Mouse (Mus musculus) embryonic facial prominence, embryonic 14.5 days (tissue): ENCODE measurements around the gene Rbm6. TPM values are rescaled to one million over a fixed set of nuclear protein-coding genes. Genes with fewer than 3 reads are reported as not detected.

Source experiments
- polyA plus RNA-seq: library from polyadenylated mRNA; unstranded; fragments of >200 nt; fragmentation: Nextera tagmentation; extraction: Ambion mirVana; gene quantifications from 2 replicates; pipeline ENCODE4 v1.2.1, GENCODE M21; 2014

Rbm6 gene
- polyA plus RNA-seq, 1 experiment from 2014 or later, result 52.2 TPM

Other genes with a start within 250 kb of the Rbm6 start
- 380 and 416 TPM in 2 replicates for gene Gnai2, start 237.9 kb downstream of the Rbm6 start, polyA plus RNA-seq
- gene Slc38a3, start 203.7 kb downstream of the Rbm6 start, polyA plus RNA-seq, result 7.0 and 7.8 TPM in 2 replicates
- 0.79 and 1.5 TPM in 2 replicates for gene Gnat1, start 193.5 kb downstream of the Rbm6 start, polyA plus RNA-seq
- gene Sema3f, start 162.8 kb downstream of the Rbm6 start, polyA plus RNA-seq, result 32.8 and 36.9 TPM in 2 replicates
- gene Rbm5, start 102.2 kb downstream of the Rbm6 start, polyA plus RNA-seq, result 145 and 159 TPM in 2 replicates
- 11.4 and 11.8 TPM in 2 replicates for gene Mon1a, start 14.9 kb upstream of the Rbm6 start, polyA plus RNA-seq
- gene Mst1r, start 33.6 kb upstream of the Rbm6 start, polyA plus RNA-seq, result 2.8 and 3.1 TPM in 2 replicates
- gene Actl11, start 55.2 kb upstream of the Rbm6 start, polyA plus RNA-seq, result not detected in 2 replicates
- gene Camkv, start 62.4 kb upstream of the Rbm6 start, polyA plus RNA-seq, result 2.2 and 2.6 TPM in 2 replicates
- 15.5 and 23.4 TPM in 2 replicates for gene Traip, start 76.9 kb upstream of the Rbm6 start, polyA plus RNA-seq
- 25.5 and 28.1 TPM in 2 replicates for gene Uba7, start 102.3 kb upstream of the Rbm6 start, polyA plus RNA-seq
- gene Gm20661, start 109.8 kb upstream of the Rbm6 start, polyA plus RNA-seq, result 5.9 and 6.9 TPM in 2 replicates
- gene Inka1, start 112.6 kb upstream of the Rbm6 start, polyA plus RNA-seq, result 77.7 and 84.8 TPM in 2 replicates
- 8.6 and 12.5 TPM in 2 replicates for gene Cdhr4, start 119.3 kb upstream of the Rbm6 start, polyA plus RNA-seq
- 0.56 TPM in 1 of 2 replicates, not detected in the other for gene Gm20662, start 123.1 kb upstream of the Rbm6 start, polyA plus RNA-seq
- gene Ip6k1, start 129.3 kb upstream of the Rbm6 start, polyA plus RNA-seq, result 29.0 and 31.5 TPM in 2 replicates
- gene Gmppb, start 176.0 kb upstream of the Rbm6 start, polyA plus RNA-seq, result 36.6 and 37.0 TPM in 2 replicates
- gene Amigo3, start 179.9 kb upstream of the Rbm6 start, polyA plus RNA-seq, result 4.1 and 4.6 TPM in 2 replicates
- gene Mst1, start 207.2 kb upstream of the Rbm6 start, polyA plus RNA-seq, result 0.89 and 1.5 TPM in 2 replicates
- gene Rnf123, start 210.1 kb upstream of the Rbm6 start, polyA plus RNA-seq, result 22.9 and 30.2 TPM in 2 replicates
- 39.9 and 48.6 TPM in 2 replicates for gene Apeh, start 221.4 kb upstream of the Rbm6 start, polyA plus RNA-seq